Mouse (Mus musculus): ENCODE results near the gene Scyl1.
A peak's percentile ranks its signal among the peaks of the same experiment; 100 is the strongest.

The Scyl1 gene

GRCm38 (mm10) chr19:5715793-5716688 lies 55.2 kb downstream of the Scyl1 start:
- DNase-seq (ENCODE audit: low spot score) = no peak

GRCm38 (mm10) chr19:5713730-5714129 lies 57.5 kb downstream of the Scyl1 start:
- DNase-seq (ENCODE audit: low spot score) = no peak

GRCm38 (mm10) chr19:5713255-5713654 lies 58.0 kb downstream of the Scyl1 start:
- DNase-seq (ENCODE audit: low spot score) = no peak

GRCm38 (mm10) chr19:5711907-5712460 lies 59.2 kb downstream of the Scyl1 start:
- DNase-seq (ENCODE audit: low spot score) = no peak

- peak; percentile 52 for DNase-seq (ENCODE audit: low spot score)
Observed at GRCm38 (mm10) chr19:5711218-5711617, 60.0 kb downstream of the Scyl1 start.

- DNase-seq (ENCODE audit: low spot score) = no peak
Observed at GRCm38 (mm10) chr19:5710581-5710980, 60.6 kb downstream of the Scyl1 start.

- DNase-seq (ENCODE audit: low spot score) = no peak
Observed at GRCm38 (mm10) chr19:5710068-5710467, 61.2 kb downstream of the Scyl1 start.

All from c-Kit-positive CD71-positive TER-119-positive erythroid progenitor cells, embryonic 14.5 days (primary cell).